9 mouse cellular contexts compared by ENCODE assay signal in the genomic region with DNA sequence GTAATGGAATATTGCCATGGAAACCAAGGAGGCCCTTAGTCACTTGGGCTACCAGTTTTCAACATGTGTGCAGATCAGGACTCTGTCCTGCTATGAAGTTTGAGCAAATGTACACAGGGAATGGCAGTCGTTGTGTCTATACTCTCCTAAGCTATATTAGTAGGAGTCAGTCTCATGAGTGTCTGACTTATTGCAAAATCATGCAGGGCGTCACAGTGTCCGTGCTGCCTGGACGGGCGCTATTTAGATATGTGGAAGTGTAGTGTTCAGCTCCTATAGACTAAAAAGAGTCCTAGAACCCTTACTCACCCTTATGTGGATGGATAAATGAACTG.
DNase-seq lines count a peak whose midpoint lies in the region; ATAC-seq and TF ChIP-seq lines count a peak whose summit lies in the region.
"Had no signal": no experiment of that assay in that cellular context is flagged by ENCODE, and none has a peak within 500 bp of the region (broad histone marks: within the 10 kb centered on the region; RNA-seq: fewer than 3 reads in every experiment).

No protein-coding gene starts in this region.

- ATAC-seq in liver, embryonic 13.5 days (ENCODE audit: low read depth), result 0 out of 2 replicates have a peak, but pooled peaks have one; percentile 26
- ATAC-seq in liver, embryonic 12.5 days, result no peak
- ATAC-seq in neural tube, embryonic 15.5 days (ENCODE audit: low FRiP score), result no peak
- ATAC-seq in CD4-positive, CD25-positive, alpha-beta regulatory T cell, adult 4 months, result no peak

- no peaks in the 10 kb centered on the region for H3K9me3 ChIP-seq in heart, embryonic 10.5 days
- H3K9me3 ChIP-seq in liver, embryonic 13.5 days (replicated peaks), result no peaks in the 10 kb centered on the region
- H3K9me3 ChIP-seq in liver, embryonic 12.5 days (replicated peaks), result no peaks in the 10 kb centered on the region
- no peaks in the 10 kb centered on the region for H3K9me3 ChIP-seq in neural tube, embryonic 15.5 days (replicated peaks)

- no peak overlapping the region for H3K4me2 ChIP-seq in liver, embryonic 13.5 days
- no peak overlapping the region for H3K4me2 ChIP-seq in liver, embryonic 12.5 days
- H3K4me2 ChIP-seq in neural tube, embryonic 15.5 days, result no peak overlapping the region

- peak overlapping the region; percentile 91 for H3K27ac ChIP-seq in heart, embryonic 10.5 days
- no peak overlapping the region for H3K27ac ChIP-seq in liver, embryonic 13.5 days
- H3K27ac ChIP-seq in liver, embryonic 12.5 days, result no peak overlapping the region
- peak overlapping the region; percentile 96 for H3K27ac ChIP-seq in embryonic fibroblast, embryonic 13.5 days (ENCODE audit: insufficient read depth, low read length)
- H3K27ac ChIP-seq in neural tube, embryonic 15.5 days (replicated peaks), result 0 out of 2 replicates have a peak overlapping the region, but pooled peaks have one; percentile 6

- peaks cover 8% of the 10 kb centered on the region; the same call in 1 of the 2 replicates for H3K4me1 ChIP-seq in heart, embryonic 10.5 days
- H3K4me1 ChIP-seq in liver, embryonic 13.5 days (replicated peaks), result no peaks in the 10 kb centered on the region
- no peaks in the 10 kb centered on the region for H3K4me1 ChIP-seq in liver, embryonic 12.5 days
- 0 out of 2 replicates have a peak, but pooled peaks cover 1% of the 10 kb centered on the region for H3K4me1 ChIP-seq in embryonic fibroblast, embryonic 13.5 days (ENCODE audit: control insufficient read depth, insufficient read depth, low read length)
- H3K4me1 ChIP-seq in neural tube, embryonic 15.5 days, result peaks cover 3% of the 10 kb centered on the region; the same call in 1 of the 2 replicates

- no peaks in the 10 kb centered on the region for H3K27me3 ChIP-seq in heart, embryonic 10.5 days (ENCODE audit: insufficient read depth, poor library complexity, severe bottlenecking)
- no peaks in the 10 kb centered on the region for H3K27me3 ChIP-seq in liver, embryonic 13.5 days
- H3K27me3 ChIP-seq in liver, embryonic 12.5 days (replicated peaks), result no peaks in the 10 kb centered on the region
- H3K27me3 ChIP-seq in neural tube, embryonic 15.5 days (replicated peaks), result no peaks in the 10 kb centered on the region

- H3K9ac ChIP-seq in liver, embryonic 13.5 days, result no peak overlapping the region
- no peak overlapping the region for H3K9ac ChIP-seq in liver, embryonic 12.5 days
- no peak overlapping the region for H3K9ac ChIP-seq in neural tube, embryonic 15.5 days (replicated peaks)

- peak; percentile 8; the same call in 1 of the 2 replicates for TF ChIP-seq POLR2A in embryonic fibroblast, embryonic 13.5 days (IDR thresholded peaks at IDR 0.05; ENCODE audit: low read depth, low read length)

- H3K4me3 ChIP-seq in heart, embryonic 10.5 days, result peak overlapping the region; percentile 55
- H3K4me3 ChIP-seq in liver, embryonic 13.5 days (replicated peaks), result no peak overlapping the region
- H3K4me3 ChIP-seq in liver, embryonic 12.5 days, result no peak overlapping the region
- no peak overlapping the region for H3K4me3 ChIP-seq in embryonic fibroblast, embryonic 13.5 days (ENCODE audit: insufficient read depth, low read length)
- no peak overlapping the region for H3K4me3 ChIP-seq in neural tube, embryonic 15.5 days (replicated peaks)

- intact Hi-C loops in heart, postnatal 10 days (cut with DNase I), result no loop called here

- WGBS in heart, embryonic 10.5 days, result 58% methylated on average over 5 of the region's 5 CpGs
- WGBS in liver, embryonic 13.5 days (ENCODE audit: insufficient replicate concordance), result 69% methylated on average over 5 of the region's 5 CpGs
- WGBS in liver, embryonic 12.5 days (ENCODE audit: insufficient replicate concordance), result 62% methylated on average over 5 of the region's 5 CpGs
- WGBS in neural tube, embryonic 15.5 days, result 91% methylated on average over 5 of the region's 5 CpGs

- H3K36me3 ChIP-seq in heart, embryonic 10.5 days, result no peaks in the 10 kb centered on the region
- H3K36me3 ChIP-seq in liver, embryonic 13.5 days, result no peaks in the 10 kb centered on the region
- H3K36me3 ChIP-seq in liver, embryonic 12.5 days, result no peaks in the 10 kb centered on the region
- H3K36me3 ChIP-seq in neural tube, embryonic 15.5 days, result no peaks in the 10 kb centered on the region

- no peak for TF ChIP-seq CTCF in embryonic fibroblast, embryonic 13.5 days (IDR thresholded peaks at IDR 0.05; ENCODE audit: borderline replicate concordance, insufficient read depth, low read length)

- DNase-seq in heart, embryonic 10.5 days (ENCODE audit: low spot score), result no peak
- no peak for DNase-seq in heart, postnatal 10 days
- no peak for DNase-seq in liver, embryonic 13.5 days
- DNase-seq in gastrocnemius, postnatal 25 days, result no peak
- DNase-seq: thymus, adult 18-20 months had no signal

Comparison
In these comparisons a context has a peak if more than half of its experiments do, and no peak if none do; other contexts are left out.
1. H3K27ac ChIP-seq: peak in heart, embryonic 10.5 days (single experiment), embryonic fibroblast, embryonic 13.5 days (single experiment) and neural tube, embryonic 15.5 days (single experiment); none in liver, embryonic 13.5 days (single experiment) and liver, embryonic 12.5 days (single experiment).